Mouse (Mus musculus) hindbrain, embryonic 11.5 days (tissue): ENCODE data around the gene 2010111I01Rik. TPM values are rescaled to one million over a fixed set of nuclear protein-coding genes. Genes with fewer than 3 reads are reported as not detected.

ENCODE experiments used
- ATAC-seq: fragments of 200-750 bp; cut with Nextera tagmentation; 2 replicates; pipeline ENCODE4 v1.8.0; 2017; ENCODE audit warnings: mild to moderate bottlenecking, moderate TSS enrichment, moderate library complexity; ENCODE audit not compliant: low FRiP score
- DNase-seq: peaks from one replicate; pipeline ENCODE4 v3.0.0-alpha.2; 2015; ENCODE audit warnings: low spot score
- H3K27ac ChIP-seq: fragments of 300-500 bp; sonication (generic); 2 replicates; pipeline ENCODE4 v1.5.1; 2014; ENCODE audit warnings: mild to moderate bottlenecking, low read depth, low read length
- H3K27me3 ChIP-seq: fragments of 300-500 bp; sonication (generic); 2 replicates; pipeline ENCODE4 v1.6.1; 2014; ENCODE audit warnings: mild to moderate bottlenecking, low read length, moderate library complexity, mixed read lengths; ENCODE audit not compliant: control insufficient read depth, insufficient read depth
- H3K36me3 ChIP-seq: fragments of 300-500 bp; sonication (generic); 2 replicates; pipeline ENCODE4 v1.6.1; 2014; ENCODE audit warnings: mild to moderate bottlenecking, low read length, moderate library complexity, mixed read lengths; ENCODE audit not compliant: control insufficient read depth, insufficient read depth
- H3K4me1 ChIP-seq: fragments of 300-500 bp; sonication (generic); replicated peaks from 2 replicates; pipeline ENCODE4 v1.6.1; 2014; ENCODE audit warnings: low read length, mixed read lengths; ENCODE audit not compliant: control insufficient read depth, insufficient read depth
- H3K4me2 ChIP-seq: fragments of 300-500 bp; sonication (generic); replicated peaks from 2 replicates; pipeline ENCODE4 v1.6.1; 2014; ENCODE audit warnings: mild to moderate bottlenecking, low read depth, low read length
- H3K4me3 ChIP-seq: fragments of 300-500 bp; sonication (generic); 2 replicates; pipeline ENCODE4 v1.5.1; 2014; ENCODE audit warnings: low read depth, low read length
- H3K9ac ChIP-seq: fragments of 300-500 bp; sonication (generic); 2 replicates; pipeline ENCODE4 v1.6.1; 2014; ENCODE audit warnings: low read depth, low read length
- H3K9me3 ChIP-seq: fragments of 300-500 bp; sonication (generic); 2 replicates; pipeline ENCODE4 v1.6.1; 2016; ENCODE audit warnings: low read length; ENCODE audit not compliant: control insufficient read depth
- WGBS: fragments of 180-500 bp; shearing (Covaris S2); extraction: QIAGEN DNeasy Blood & Tissue Kit; methylation state at CpG from one replicate; pipeline ENCODE4 v1.1.7; 2014; 5-methylcytosine and 5-hydroxymethylcytosine counted together
- polyA plus RNA-seq: library from polyadenylated mRNA; unstranded; fragments of >200 nt; fragmentation: Nextera tagmentation; extraction: Ambion mirVana; gene quantifications from 2 replicates; pipeline ENCODE4 v1.2.1, GENCODE M21; 2014

The 2010111I01Rik gene
- polyA plus RNA-seq, 1 experiment from 2014 or later: 46.2 TPM

DNA sequence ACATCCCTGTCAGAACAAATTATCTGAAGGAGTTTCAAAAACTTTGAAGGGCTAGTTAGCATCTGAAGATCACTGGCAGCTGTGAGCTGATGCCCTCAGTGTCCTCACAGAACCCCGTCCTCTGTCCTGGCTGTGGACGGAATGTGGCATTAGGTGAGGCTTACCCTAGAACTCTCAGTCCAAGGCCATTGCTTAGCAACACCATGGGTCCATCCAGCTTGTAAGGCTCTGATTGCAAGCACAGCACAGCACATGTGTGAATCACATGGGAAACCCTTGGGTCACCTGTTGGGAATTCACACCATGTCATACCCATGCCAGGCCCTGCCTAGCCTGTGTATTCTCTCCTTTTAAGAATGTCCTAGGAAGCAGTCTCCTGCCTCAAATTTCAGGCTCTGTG lies 332.3 kb downstream of the 2010111I01Rik start:
- no peak overlapping the region for H3K4me2 ChIP-seq
- peaks cover 10% of the 10 kb centered on the region for H3K4me1 ChIP-seq
- no peak overlapping the region for H3K27ac ChIP-seq
- DNase-seq (no peak), ATAC-seq (no peak)
- WGBS: 97% methylated on average over 2 of the region's 2 CpGs
- H3K9me3 ChIP-seq: no peaks in the 10 kb centered on the region
- peaks cover 6% of the 10 kb centered on the region; the same call in 1 of the 2 replicates for H3K36me3 ChIP-seq
- no peak overlapping the region for H3K9ac ChIP-seq
- peaks cover 2% of the 10 kb centered on the region; the same call in 1 of the 2 replicates for H3K27me3 ChIP-seq
- no peak overlapping the region for H3K4me3 ChIP-seq

DNA sequence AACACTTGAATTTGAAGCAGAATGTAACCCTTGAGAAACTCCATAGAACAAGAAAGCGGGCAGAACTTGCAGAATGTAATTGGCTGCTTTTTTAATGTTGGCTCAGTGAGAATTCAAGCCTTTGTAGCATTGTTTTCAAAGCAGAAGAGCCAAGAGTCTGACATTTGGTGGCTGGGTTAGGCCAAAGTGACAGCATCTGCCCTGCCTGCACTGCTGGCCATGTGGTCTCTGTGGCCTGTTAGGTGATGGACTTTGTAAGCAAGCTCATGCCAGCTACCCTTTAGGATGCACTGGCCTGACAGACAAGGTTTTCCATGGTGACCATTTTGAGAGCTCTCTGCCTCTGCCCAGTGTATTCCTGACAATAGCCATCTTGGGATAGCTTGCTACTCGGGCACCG lies 333.2 kb downstream of the 2010111I01Rik start:
- Histone ChIP-seq H3K4me2 (no peak overlapping the region), H3K36me3 (peaks cover 6% of the 10 kb centered on the region; the same call in 1 of the 2 replicates), H3K27ac (no peak overlapping the region), H3K9me3 (no peaks in the 10 kb centered on the region), H3K4me3 (no peak overlapping the region), H3K27me3 (no peaks in the 10 kb centered on the region; the same call in 1 of the 2 replicates), H3K4me1 (peaks cover 10% of the 10 kb centered on the region), H3K9ac (no peak overlapping the region)
- ATAC-seq: no peak
- no peak for DNase-seq
- WGBS: 91% methylated on average over 3 of the region's 3 CpGs

- Histone ChIP-seq H3K4me1 (peaks cover 9% of the 10 kb centered on the region), H3K9ac (no peak overlapping the region), H3K27me3 (no peaks in the 10 kb centered on the region; the same call in 1 of the 2 replicates), H3K4me3 (no peak overlapping the region), H3K36me3 (peaks cover 9% of the 10 kb centered on the region; the same call in 1 of the 2 replicates), H3K9me3 (no peaks in the 10 kb centered on the region), H3K27ac (no peak overlapping the region), H3K4me2 (no peak overlapping the region)
- no peak for ATAC-seq
- no peak for DNase-seq
- WGBS: 95% methylated on average over 5 of the region's 5 CpGs
These were observed 334.2 kb downstream of the 2010111I01Rik start for GRCm38 (mm10) chr13:63298931-63299330.

- no peak overlapping the region for H3K27ac ChIP-seq
- H3K4me1 ChIP-seq: peaks cover 6% of the 10 kb centered on the region
- WGBS: 84% methylated on average over 7 of the region's 7 CpGs
- no peak overlapping the region for H3K4me3 ChIP-seq
- no peak overlapping the region for H3K4me2 ChIP-seq
- H3K36me3 ChIP-seq: peaks cover 9% of the 10 kb centered on the region; the same call in 1 of the 2 replicates
- DNase-seq (no peak), ATAC-seq (no peak)
- H3K9ac ChIP-seq: no peak overlapping the region
- no peaks in the 10 kb centered on the region for H3K9me3 ChIP-seq
- H3K27me3 ChIP-seq: no peaks in the 10 kb centered on the region; the same call in 1 of the 2 replicates
These were observed 336.2 kb downstream of the 2010111I01Rik start for GRCm38 (mm10) chr13:63300929-63301328.

DNA sequence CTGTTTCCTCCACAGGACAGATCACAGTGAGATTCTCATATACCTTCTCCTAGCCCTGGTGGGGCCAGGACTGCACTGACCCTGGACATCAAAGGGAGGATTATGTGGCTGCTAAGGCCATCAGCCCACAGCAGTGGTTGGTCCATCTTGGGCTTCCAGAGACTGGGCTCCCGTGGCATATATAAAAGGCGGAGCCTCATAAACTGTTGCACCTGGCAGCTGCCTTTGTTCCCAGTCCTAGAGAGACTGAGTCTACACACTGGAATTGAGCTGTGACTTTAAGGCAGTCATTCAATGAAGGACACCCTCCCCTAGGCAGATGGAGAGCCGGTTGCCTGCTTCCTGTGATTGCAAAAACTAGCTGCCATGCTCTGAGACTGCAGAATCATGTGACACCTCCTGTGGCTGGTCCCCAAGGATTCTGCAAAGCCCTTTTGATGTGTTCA lies 337.1 kb downstream of the 2010111I01Rik start:
- Histone ChIP-seq H3K4me3 (no peak overlapping the region), H3K27ac (no peak overlapping the region), H3K4me1 (peaks cover 7% of the 10 kb centered on the region), H3K27me3 (no peaks in the 10 kb centered on the region; the same call in 1 of the 2 replicates), H3K9ac (no peak overlapping the region), H3K9me3 (no peaks in the 10 kb centered on the region), H3K36me3 (peaks cover 9% of the 10 kb centered on the region; the same call in 1 of the 2 replicates), H3K4me2 (no peak overlapping the region)
- DNase-seq (no peak), ATAC-seq (no peak)
- 63% methylated on average over 3 of the region's 3 CpGs for WGBS

GRCm38 (mm10) chr13:63302381-63302780 lies 337.7 kb downstream of the 2010111I01Rik start:
- Histone ChIP-seq H3K4me3 (no peak overlapping the region), H3K4me2 (no peak overlapping the region), H3K4me1 (peaks cover 7% of the 10 kb centered on the region), H3K9me3 (no peaks in the 10 kb centered on the region), H3K27me3 (no peaks in the 10 kb centered on the region; the same call in 1 of the 2 replicates), H3K27ac (no peak overlapping the region), H3K36me3 (peaks cover 9% of the 10 kb centered on the region; the same call in 1 of the 2 replicates), H3K9ac (no peak overlapping the region)
- DNase-seq: no peak
- 83% methylated on average over 5 of the region's 5 CpGs for WGBS
- ATAC-seq: no peak

GRCm38 (mm10) chr13:63304124-63304792 lies 339.6 kb downstream of the 2010111I01Rik start:
- Histone ChIP-seq H3K27me3 (no peaks in the 10 kb centered on the region), H3K9me3 (no peaks in the 10 kb centered on the region), H3K4me2 (no peak overlapping the region), H3K27ac (no peak overlapping the region), H3K4me1 (peaks cover 7% of the 10 kb centered on the region; the same call in 1 of the 2 replicates), H3K4me3 (no peak overlapping the region), H3K9ac (no peak overlapping the region), H3K36me3 (0 out of 2 replicates have a peak, but pooled peaks cover 3% of the 10 kb centered on the region)
- ATAC-seq (no peak), DNase-seq (no peak)
- WGBS: 78% methylated on average over 6 of the region's 6 CpGs

GRCm38 (mm10) chr13:63304799-63305159 lies 340.1 kb downstream of the 2010111I01Rik start:
- Histone ChIP-seq H3K36me3 (0 out of 2 replicates have a peak, but pooled peaks cover 3% of the 10 kb centered on the region), H3K4me3 (no peak overlapping the region), H3K9me3 (no peaks in the 10 kb centered on the region), H3K27me3 (no peaks in the 10 kb centered on the region), H3K4me1 (peaks cover 7% of the 10 kb centered on the region; the same call in 1 of the 2 replicates), H3K9ac (no peak overlapping the region), H3K4me2 (no peak overlapping the region), H3K27ac (no peak overlapping the region)
- 58% methylated on average over 3 of the region's 3 CpGs for WGBS
- DNase-seq (no peak), ATAC-seq (no peak)
